Mouse (Mus musculus) spleen, adult 2 months (tissue): ENCODE measurements around the gene Sorbs1.

ENCODE experiments used
- CTCF ChIP-seq: fragments of 200-500 bp; IDR thresholded peaks from 2 replicates; pipeline ENCODE4 v1.5.1; 2011; ENCODE audit warnings: mild to moderate bottlenecking, inconsistent platforms; ENCODE audit not compliant: insufficient read depth, insufficient read length, insufficient replicate concordance; ENCODE audit errors: extremely low read depth
- POLR2A ChIP-seq: fragments of 200-500 bp; IDR thresholded peaks from 2 replicates; pipeline ENCODE4 v1.6.1; 2011; ENCODE audit warnings: low read depth, low read length, inconsistent platforms

- TF ChIP-seq CTCF (no peak), POLR2A (no peak)
Observed at GRCm38 (mm10) chr19:40255561-40255960, 258.0 kb downstream of the Sorbs1 start.
